Mouse (Mus musculus): Measurements from ENCODE around the gene Ldlrad1.

Gene Ldlrad1

GRCm38 (mm10) chr4:107260001-107260400, 51.0 kb downstream of the Ldlrad1 start:
- in situ Hi-C loops (cut with MboI, MseI) = loop anchor here (5.0 kb wide), 1 partner anchor 52 kb away; the partner anchor contains the start of gene Yipf1
